Mouse (Mus musculus) spleen, embryonic (tissue): ENCODE data around the gene Atf7ip.

Experiments
- CTCF ChIA-PET: fragments of 350-600 bp; sonication (Branson Sonifier 250); formaldehyde crosslinking; loops from one replicate; lab custom pipeline; 2022; lab: Charles Lee

Gene Atf7ip

GRCm38 (mm10) chr6:136519254-136519653 lies 13.3 kb downstream of the Atf7ip start:
- CTCF ChIA-PET: interaction anchor here (0.5 to 1.6 kb wide), 3 partner anchors 30 to 98 kb away, joined by 3 to 15 read pairs (median 5); no protein-coding TSS in a partner anchor

DNA sequence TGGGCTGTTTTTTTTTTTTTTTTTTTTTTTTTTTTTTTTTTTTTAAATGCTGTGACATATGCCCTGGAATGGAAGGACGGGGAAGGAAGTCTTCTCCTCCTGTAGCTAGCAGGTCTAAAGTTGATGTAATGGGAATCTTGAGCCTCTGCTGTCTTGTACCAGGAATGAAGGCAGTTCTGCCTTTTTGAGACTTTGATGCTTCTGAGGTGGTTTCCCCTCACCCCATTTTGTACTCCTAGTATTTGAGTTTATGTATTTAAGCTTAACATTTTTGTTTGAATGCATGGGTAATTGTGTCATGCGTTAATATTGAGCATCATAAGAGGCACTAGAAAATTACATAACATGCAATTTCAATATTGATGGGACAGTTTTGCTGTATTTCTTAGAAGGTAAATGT lies 14.4 kb downstream of the Atf7ip start:
- CTCF ChIA-PET: interaction anchor here (0.6 to 1.6 kb wide), 3 partner anchors 39 to 127 kb away, joined by 4 to 8 read pairs (median 5); no protein-coding TSS in a partner anchor

- CTCF ChIA-PET: interaction anchor here (0.7 to 1.1 kb wide), 2 partner anchors 53 to 97 kb away, joined by 7 to 12 read pairs; no protein-coding TSS in a partner anchor
Measured at GRCm38 (mm10) chr6:136521681-136522080, 15.7 kb downstream of the Atf7ip start.

GRCm38 (mm10) chr6:136522658-136523057 lies 16.7 kb downstream of the Atf7ip start:
- CTCF ChIA-PET: interaction anchor here (0.5 to 1.0 kb wide), 2 partner anchors 44 to 101 kb away, joined by 3 to 9 read pairs; no protein-coding TSS in a partner anchor

DNA sequence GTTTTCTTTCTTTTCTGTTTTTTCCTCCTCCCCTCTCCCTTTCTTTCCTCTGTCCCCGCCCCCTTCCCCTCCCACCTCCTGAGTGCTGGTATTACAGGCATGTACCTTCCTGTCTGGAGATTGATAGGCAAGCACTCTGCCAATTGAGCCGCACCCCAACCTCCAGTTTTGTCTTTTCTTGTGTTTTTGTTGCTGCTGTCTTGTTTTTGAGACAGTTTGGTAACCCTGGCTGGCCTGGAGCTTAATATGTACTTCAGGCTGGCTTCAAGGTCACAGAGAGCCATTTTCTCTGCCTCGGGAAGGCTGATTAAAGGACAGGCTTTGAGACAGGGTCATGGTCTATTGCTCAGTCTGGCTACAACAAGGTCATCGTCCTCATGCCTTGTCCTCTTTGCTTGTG lies 18.8 kb downstream of the Atf7ip start:
- CTCF ChIA-PET: interaction anchor here (0.7 kb wide), 1 partner anchor 30 kb away, joined by 3 read pairs; no protein-coding TSS in a partner anchor

- CTCF ChIA-PET: no interaction called here
Measured at GRCm38 (mm10) chr6:136525567-136525966, 19.6 kb downstream of the Atf7ip start.

DNA sequence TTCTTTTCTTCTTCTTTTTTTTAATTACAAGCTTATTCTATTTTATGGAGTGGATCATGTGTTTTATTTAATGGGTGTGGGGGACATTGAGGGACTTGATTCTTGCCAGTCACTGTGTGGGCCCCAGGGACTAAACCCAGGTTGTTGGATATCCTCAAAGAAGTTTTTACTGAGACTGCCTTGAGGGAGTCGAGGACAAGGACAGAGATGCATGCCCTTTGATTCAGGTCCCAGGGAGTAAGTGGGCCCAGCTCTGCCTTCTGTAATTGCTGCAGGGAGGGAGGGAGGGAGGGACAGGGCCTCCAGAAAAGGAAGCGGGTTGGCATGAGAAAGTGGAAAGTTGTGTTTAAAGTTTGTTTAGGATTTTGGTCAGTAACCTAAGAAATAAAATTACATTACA lies 23.2 kb downstream of the Atf7ip start:
- CTCF ChIA-PET: interaction anchor here (0.7 to 1.2 kb wide), 2 partner anchors 8 to 410 kb away, joined by 3 read pairs; no protein-coding TSS in a partner anchor

- CTCF ChIA-PET: interaction anchor here (1.2 kb wide), 1 partner anchor 17 kb away, joined by 3 read pairs; no protein-coding TSS in a partner anchor
Measured at GRCm38 (mm10) chr6:136531792-136532230, 25.8 kb downstream of the Atf7ip start.

DNA sequence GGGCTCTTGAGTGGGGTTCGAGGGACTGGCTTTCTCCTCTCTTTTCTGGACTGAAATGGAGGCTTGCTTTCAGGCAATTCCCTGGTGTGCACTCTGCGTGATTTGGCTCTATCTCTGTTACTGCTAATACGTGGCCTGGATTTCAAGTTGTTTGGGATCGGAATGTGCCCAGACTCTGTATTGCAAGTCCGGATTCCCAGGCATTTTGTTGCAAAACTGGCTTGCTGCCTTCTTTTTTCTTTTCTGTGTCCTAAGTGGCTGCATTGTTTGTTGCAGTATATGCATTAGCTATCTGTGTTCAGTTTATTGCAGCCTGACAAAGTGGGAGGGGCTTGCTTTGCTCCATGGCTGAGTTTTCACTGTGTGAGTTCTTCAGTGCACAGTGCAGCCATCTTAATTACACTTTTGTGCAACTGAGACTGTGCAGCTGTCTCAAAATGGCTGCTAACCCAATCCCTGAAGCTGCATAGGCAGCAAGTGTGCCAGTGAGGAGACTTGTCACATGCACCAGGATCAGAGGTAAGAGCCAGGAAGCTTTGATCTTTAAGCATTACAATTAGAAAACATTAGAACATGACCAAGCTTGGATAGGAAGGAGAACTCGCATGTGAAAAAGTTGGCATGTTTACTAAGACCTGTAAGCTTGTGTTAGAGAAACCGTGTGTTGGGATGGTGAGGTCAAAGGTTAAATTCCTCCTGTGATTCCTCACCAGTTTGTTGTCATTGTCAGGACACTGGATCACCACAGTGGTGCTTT lies 26.7 kb downstream of the Atf7ip start:
- CTCF ChIA-PET: interaction anchor here (1.2 kb wide), 1 partner anchor 16 kb away, joined by 3 read pairs; no protein-coding TSS in a partner anchor

GRCm38 (mm10) chr6:136533804-136534203 lies 27.8 kb downstream of the Atf7ip start:
- CTCF ChIA-PET: no interaction called here

DNA sequence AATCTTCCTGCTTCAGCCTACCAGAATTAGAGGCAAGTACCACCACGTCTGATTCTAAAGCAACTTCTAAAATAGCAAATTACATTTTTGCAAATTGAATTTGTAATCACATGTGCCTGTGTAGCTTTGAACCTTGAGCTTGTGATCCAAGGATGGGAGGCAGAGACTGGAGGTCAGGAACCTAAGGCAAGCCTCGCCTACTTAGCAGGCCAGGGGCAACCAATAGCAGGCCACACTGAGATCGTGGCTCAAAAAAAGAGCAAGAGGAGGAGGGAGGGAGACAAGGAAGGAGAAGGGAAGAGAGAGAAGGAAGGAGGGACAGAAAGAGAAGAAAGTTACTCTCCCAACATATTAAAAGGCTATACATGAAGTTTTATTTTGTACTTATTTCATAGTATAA lies 28.5 kb downstream of the Atf7ip start:
- CTCF ChIA-PET: no interaction called here

GRCm38 (mm10) chr6:136535176-136535575 lies 29.2 kb downstream of the Atf7ip start:
- CTCF ChIA-PET: no interaction called here

- CTCF ChIA-PET: interaction anchor here (0.6 kb wide), 1 partner anchor 49 kb away, joined by 3 read pairs; no protein-coding TSS in a partner anchor
Measured at GRCm38 (mm10) chr6:136536121-136536520, 30.2 kb downstream of the Atf7ip start.

DNA sequence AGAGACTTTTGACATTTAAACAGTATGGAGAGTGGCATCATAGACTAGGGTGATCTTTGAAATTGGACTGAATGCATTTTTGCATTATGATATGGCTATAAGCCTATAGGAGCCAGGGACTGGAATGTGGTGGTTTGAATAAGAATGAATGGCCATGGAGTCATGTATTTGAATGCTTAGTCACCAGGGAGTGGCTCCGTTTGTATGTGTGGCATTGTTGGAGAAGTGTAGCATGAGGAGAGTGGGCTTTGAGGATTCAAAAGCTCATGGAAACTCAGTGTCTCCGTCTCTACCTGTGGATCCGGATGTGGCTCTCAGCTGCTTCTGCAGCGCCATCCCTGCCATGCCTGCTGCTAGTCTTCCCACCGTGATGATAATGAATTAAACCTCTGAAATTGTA lies 35.4 kb downstream of the Atf7ip start:
- CTCF ChIA-PET: no interaction called here

GRCm38 (mm10) chr6:136542105-136542504 lies 36.1 kb downstream of the Atf7ip start:
- CTCF ChIA-PET: no interaction called here

- CTCF ChIA-PET: no interaction called here
Measured at GRCm38 (mm10) chr6:136543164-136543563, 37.2 kb downstream of the Atf7ip start.

- CTCF ChIA-PET: no interaction called here
Measured at GRCm38 (mm10) chr6:136545284-136545870, 39.4 kb downstream of the Atf7ip start.

DNA sequence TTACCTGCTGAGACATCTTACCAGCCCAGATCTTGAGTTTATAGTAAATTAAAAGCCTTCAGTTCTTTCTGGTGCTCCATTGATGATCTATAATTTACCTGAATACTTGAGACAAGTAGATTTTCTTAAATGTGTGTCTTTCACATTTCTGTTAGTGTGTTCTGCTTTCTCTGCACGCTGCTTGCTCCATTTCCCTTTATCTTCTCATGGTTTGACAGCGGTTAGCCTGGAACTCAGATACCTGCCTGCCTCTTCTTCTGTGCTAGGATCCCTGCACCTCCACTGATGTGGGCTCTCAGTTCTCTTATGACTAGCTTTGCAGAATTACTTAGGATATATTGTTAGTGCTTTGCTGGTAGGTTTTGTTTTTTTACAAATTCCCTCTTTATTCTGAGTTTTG lies 40.3 kb downstream of the Atf7ip start:
- CTCF ChIA-PET: interaction anchor here (0.7 kb wide), 1 partner anchor 736 kb away, joined by 3 read pairs; no protein-coding TSS in a partner anchor

DNA sequence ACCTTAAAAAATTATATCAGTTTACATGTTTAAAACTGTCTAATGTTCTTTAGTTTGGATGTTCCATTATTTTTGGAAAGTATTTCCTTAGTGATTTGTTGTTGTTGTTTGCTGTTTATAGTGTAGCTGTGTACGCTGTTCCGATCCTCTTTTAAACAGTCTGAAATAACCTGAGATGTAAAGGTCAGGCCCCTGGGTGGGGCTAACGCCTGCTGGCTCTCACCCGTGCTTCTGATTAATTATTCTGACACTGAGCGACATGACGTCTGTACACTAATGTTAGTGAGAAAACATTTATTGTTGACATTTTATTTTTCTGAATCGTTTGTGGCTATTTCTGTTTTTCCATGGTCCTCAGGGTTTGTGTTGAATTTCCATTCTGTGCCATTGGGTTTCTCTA lies 41.0 kb downstream of the Atf7ip start:
- CTCF ChIA-PET: interaction anchor here (0.6 to 0.7 kb wide), 3 partner anchors 44 to 736 kb away, joined by 3 read pairs; no protein-coding TSS in a partner anchor

DNA sequence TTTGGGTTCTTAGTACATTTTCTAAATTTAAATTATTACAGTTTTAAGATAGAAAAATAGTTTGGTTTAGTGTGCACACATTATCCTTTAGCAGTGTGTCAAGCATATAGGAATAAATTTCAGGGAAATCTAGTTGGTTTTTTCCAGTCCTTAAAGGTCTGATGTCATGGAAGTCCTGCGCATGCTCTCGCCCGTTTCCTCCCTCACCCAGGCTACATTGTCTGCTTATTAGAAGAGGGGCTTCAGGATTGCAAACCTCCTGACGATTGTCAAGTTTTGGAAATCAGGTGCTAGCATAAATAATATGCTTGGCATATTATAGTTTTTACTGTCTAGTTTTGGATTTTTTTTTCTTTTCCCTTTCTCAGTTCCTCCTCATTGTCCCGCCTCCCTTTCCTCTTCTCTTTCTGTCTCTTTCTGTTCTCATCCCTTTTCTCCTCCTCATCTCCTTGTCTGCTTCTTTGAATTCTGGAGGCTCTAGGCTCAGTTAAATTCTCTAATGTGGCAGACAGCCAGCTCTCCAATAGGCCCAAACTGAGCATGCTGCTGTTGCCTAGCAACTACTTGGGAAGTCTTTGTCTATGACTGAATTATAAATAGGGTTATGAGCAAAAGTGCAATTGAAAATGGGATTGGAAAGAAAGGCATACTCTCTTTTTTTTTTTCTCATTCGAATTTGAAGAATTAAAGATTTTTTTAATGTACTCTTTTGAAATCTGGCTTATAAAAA lies 42.2 kb downstream of the Atf7ip start:
- CTCF ChIA-PET: interaction anchor here (1.5 kb wide), 1 partner anchor 16 kb away, joined by 3 read pairs; no protein-coding TSS in a partner anchor

DNA sequence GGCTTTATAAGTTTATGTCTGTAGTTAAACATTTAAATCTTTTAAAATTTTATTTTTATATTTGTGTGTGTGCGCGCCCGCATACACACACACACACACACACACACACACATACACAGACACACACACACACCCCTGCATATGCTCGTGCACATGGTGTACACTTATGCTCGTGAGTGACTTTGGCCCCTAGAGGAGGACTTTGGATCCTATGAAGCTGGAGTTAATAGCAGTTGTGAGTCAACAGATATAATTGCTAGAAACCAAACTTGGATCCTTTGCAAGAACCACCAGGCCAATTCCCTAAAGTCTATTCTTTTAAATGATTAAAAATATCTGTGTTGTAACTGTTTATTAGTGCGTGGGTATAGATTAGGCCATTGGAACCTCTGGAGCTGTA lies 42.8 kb downstream of the Atf7ip start:
- CTCF ChIA-PET: interaction anchor here (0.7 to 1.5 kb wide), 3 partner anchors 17 to 127 kb away, joined by 3 to 5 read pairs (median 3); no protein-coding TSS in a partner anchor
